ENCODE assay signal across 22 mouse cellular contexts in the genomic region with DNA sequence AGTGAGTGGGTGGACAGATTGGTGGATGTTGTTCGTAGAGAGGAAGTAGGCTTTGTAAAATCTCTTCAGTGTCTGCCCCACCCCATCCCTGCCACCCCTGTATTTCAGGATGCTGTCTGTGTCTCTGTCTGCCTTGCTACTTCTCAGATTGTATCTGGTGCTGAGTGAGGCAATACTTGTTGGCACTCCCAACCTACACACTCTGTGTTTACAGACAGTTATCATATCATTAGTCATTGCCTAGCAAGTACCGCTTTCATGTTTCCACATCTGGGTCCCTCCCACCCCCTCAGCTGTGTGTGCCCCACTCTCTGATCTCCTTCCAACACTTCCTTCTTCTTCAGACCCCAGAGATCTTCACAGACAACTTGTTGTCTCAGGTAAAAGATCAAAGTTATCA.
DNase-seq lines count a peak whose midpoint lies in the region; ATAC-seq and TF ChIP-seq lines count a peak whose summit lies in the region.
"Had no signal": no experiment of that assay in that cellular context is flagged by ENCODE, and none has a peak within 500 bp of the region (broad histone marks: within the 10 kb centered on the region; RNA-seq: fewer than 3 reads in every experiment).

No protein-coding gene starts in this region.

- no peak overlapping the region for H3K4me2 ChIP-seq in hindbrain, postnatal 0 days (ENCODE audit: low read depth, low read length)
- H3K4me2 ChIP-seq: hindbrain, embryonic 13.5 days; neural tube, embryonic 13.5 days; stomach, embryonic 15.5 days had no signal

- no peak for TF ChIP-seq CTCF in hindbrain, postnatal 0 days (IDR thresholded peaks at IDR 0.05; ENCODE audit: low read depth)

- H3K4me3 ChIP-seq in hindbrain, postnatal 0 days (ENCODE audit: low read length): no peak overlapping the region
- H3K4me3 ChIP-seq: hindbrain, embryonic 13.5 days; left cerebral cortex, adult 2 months; midbrain, embryonic 10.5 days; neural tube, embryonic 13.5 days; stomach, embryonic 15.5 days had no signal

- H3K27me3 ChIP-seq in splenic B cell, adult 2 months (ENCODE audit: control insufficient read depth, insufficient read depth, low read length, poor library complexity, severe bottlenecking): no peaks in the 10 kb centered on the region
- H3K27me3 ChIP-seq in hindbrain, postnatal 0 days (ENCODE audit: insufficient read depth, low read length): no peaks in the 10 kb centered on the region
- H3K27me3 ChIP-seq: neural tube, embryonic 13.5 days; stomach, embryonic 15.5 days had no signal

- no peak overlapping the region for H3K9ac ChIP-seq in hindbrain, postnatal 0 days (replicated peaks; ENCODE audit: low read length)
- H3K9ac ChIP-seq: hindbrain, embryonic 13.5 days; neural tube, embryonic 13.5 days; stomach, embryonic 15.5 days had no signal

- WGBS in hindbrain, postnatal 0 days: 90% methylated on average over 2 of the region's 2 CpGs

- H3K36me3 ChIP-seq in splenic B cell, adult 2 months (ENCODE audit: control insufficient read depth, insufficient read depth, low read length, poor library complexity, severe bottlenecking): no peaks in the 10 kb centered on the region
- no peaks in the 10 kb centered on the region for H3K36me3 ChIP-seq in hindbrain, postnatal 0 days (ENCODE audit: insufficient read depth, low read length)
- H3K36me3 ChIP-seq: hindbrain, embryonic 13.5 days; midbrain, embryonic 10.5 days; neural tube, embryonic 13.5 days; stomach, embryonic 15.5 days had no signal

- no peaks in the 10 kb centered on the region for H3K9me3 ChIP-seq in hindbrain, postnatal 0 days (ENCODE audit: low read length)
- H3K9me3 ChIP-seq: hindbrain, embryonic 13.5 days; midbrain, embryonic 10.5 days; neural tube, embryonic 13.5 days; stomach, embryonic 15.5 days had no signal

- ATAC-seq in activated CD4-positive, CD25-positive, alpha-beta regulatory T cell, adult 4 months: peak; percentile 36
- ATAC-seq in inflammation-experienced regulatory T-cells, adult 6 months: peak; percentile 56
- no peak for ATAC-seq in hindbrain, postnatal 0 days

- peak; percentile 29 for DNase-seq in lung, postnatal 36 days
- no peak for DNase-seq in lung, postnatal 10 days
- DNase-seq in splenic B cell, adult 2 months (ENCODE audit: low read depth, low spot score): peak; percentile 7
- no peak for DNase-seq in thymus, postnatal 10 days (ENCODE audit: low spot score in 2 of 2)
- DNase-seq in hindbrain, postnatal 0 days (ENCODE audit: low spot score): no peak
- DNase-seq: adrenal gland, adult 2 months; cerebellum, postnatal 10 days; gastrocnemius, postnatal 36 days; kidney, adult 18-20 months; kidney, postnatal 10 days; left cerebral cortex, postnatal 4 days; liver; lung, postnatal 14 days; right cerebral cortex, postnatal 25 days; thymus, adult 2 months had no signal

- H3K4me1 ChIP-seq in hindbrain, postnatal 0 days (ENCODE audit: insufficient read depth, low read length): no peaks in the 10 kb centered on the region
- H3K4me1 ChIP-seq: hindbrain, embryonic 13.5 days; midbrain, embryonic 10.5 days; neural tube, embryonic 13.5 days; stomach, embryonic 15.5 days had no signal

- no peak overlapping the region for H3K27ac ChIP-seq in hindbrain, postnatal 0 days
- H3K27ac ChIP-seq: hindbrain, embryonic 13.5 days; left cerebral cortex, adult 2 months; midbrain, embryonic 10.5 days; neural tube, embryonic 13.5 days; stomach, embryonic 15.5 days had no signal

Comparison
In these comparisons a context has a peak if more than half of its experiments do, and no peak if none do; other contexts are left out.
1. DNase-seq: peak in lung, postnatal 36 days (single experiment) and splenic B cell, adult 2 months (single experiment); none in lung, postnatal 10 days (single experiment), thymus, postnatal 10 days (0 of 2) and hindbrain, postnatal 0 days (single experiment).